17 mouse cellular contexts compared by ENCODE assay signal in the genomic region with DNA sequence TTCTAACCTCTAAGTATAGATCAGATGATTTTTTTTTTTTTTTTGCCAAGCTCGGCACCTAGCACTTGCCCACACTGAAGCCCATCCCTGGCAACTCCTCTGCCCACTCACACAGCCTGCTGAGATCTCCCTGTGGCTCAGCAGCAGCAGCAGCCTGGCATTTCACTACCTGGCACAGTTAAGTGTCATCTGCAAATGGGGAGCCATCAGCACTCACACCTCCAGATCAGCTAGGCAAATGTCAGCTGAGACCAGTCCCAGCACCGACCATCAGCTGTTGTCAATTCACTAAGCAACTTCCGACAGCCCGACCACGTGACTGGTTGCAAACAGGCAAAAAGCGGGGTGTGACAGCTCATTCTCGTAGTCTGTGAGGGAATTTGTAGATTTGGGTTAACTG.
DNase-seq lines count a peak whose midpoint lies in the region; ATAC-seq lines count a peak whose summit lies in the region.
"Had no signal": no experiment of that assay in that cellular context is flagged by ENCODE, and none has a peak within 500 bp of the region (broad histone marks: within the 10 kb centered on the region; RNA-seq: fewer than 3 reads in every experiment).

No protein-coding gene starts in this region.

- no peak for ATAC-seq in midbrain, embryonic 13.5 days
- ATAC-seq: forebrain, embryonic 16.5 days; inflammation-experienced regulatory T-cells, adult 6 months had no signal

- H3K27me3 ChIP-seq in midbrain, embryonic 13.5 days: no peaks in the 10 kb centered on the region
- H3K27me3 ChIP-seq: heart, embryonic 12.5 days; kidney, embryonic 15.5 days had no signal

- no peak overlapping the region for H3K27ac ChIP-seq in midbrain, embryonic 13.5 days
- H3K27ac ChIP-seq: kidney, embryonic 15.5 days; liver, embryonic 14.5 days had no signal

- no peaks in the 10 kb centered on the region for H3K4me1 ChIP-seq in midbrain, embryonic 13.5 days (replicated peaks)
- H3K4me1 ChIP-seq: heart, embryonic 12.5 days; kidney, embryonic 15.5 days had no signal

- H3K9ac ChIP-seq in midbrain, embryonic 13.5 days (replicated peaks): no peak overlapping the region
- H3K9ac ChIP-seq: heart, embryonic 12.5 days; kidney, embryonic 15.5 days; liver, embryonic 14.5 days had no signal

- intact Hi-C loops in left cerebral cortex, postnatal 4 days (cut with DNase I): no loop called here
- intact Hi-C loops in heart, postnatal 14 days (cut with DNase I): no loop called here

- no peaks in the 10 kb centered on the region for H3K9me3 ChIP-seq in midbrain, embryonic 13.5 days
- H3K9me3 ChIP-seq: heart, embryonic 12.5 days; kidney, embryonic 15.5 days had no signal

- no peaks in the 10 kb centered on the region for H3K36me3 ChIP-seq in midbrain, embryonic 13.5 days
- H3K36me3 ChIP-seq: heart, embryonic 12.5 days; kidney, embryonic 15.5 days had no signal

- WGBS in midbrain, embryonic 13.5 days: 87% methylated on average over 7 of the region's 7 CpGs

- H3K4me2 ChIP-seq in midbrain, embryonic 13.5 days (replicated peaks): no peak overlapping the region
- H3K4me2 ChIP-seq: heart, embryonic 12.5 days; kidney, embryonic 15.5 days had no signal

- H3K4me3 ChIP-seq in midbrain, embryonic 13.5 days (replicated peaks): no peak overlapping the region
- H3K4me3 ChIP-seq: heart, embryonic 12.5 days; kidney, embryonic 15.5 days had no signal

- peak; percentile 55 for DNase-seq in left cerebral cortex, adult 11 months (ENCODE audit: low spot score)
- DNase-seq in left cerebral cortex, postnatal 4 days: no peak
- peak; percentile 60 to 78 for DNase-seq in frontal cortex, postnatal 36 days (ENCODE audit: low spot score in 2 of 2)
- DNase-seq in left cerebral cortex, adult 8-10 months (ENCODE audit: low spot score in 2 of 2): peak; percentile 22 to 86
- peak; percentile 76 for DNase-seq in right cerebral cortex, postnatal 25 days
- DNase-seq in embryo, embryonic 11 days: no peak
- DNase-seq in heart, postnatal 14 days: no peak
- DNase-seq: adrenal gland, adult 2 months; cerebellum, adult 9-10 months; lung, postnatal 14 days; thymus, adult 2 months had no signal

Comparison
In these comparisons a context has a peak if more than half of its experiments do, and no peak if none do; other contexts are left out.
1. DNase-seq: peak in left cerebral cortex, adult 11 months (single experiment), frontal cortex, postnatal 36 days (2 of 2), left cerebral cortex, adult 8-10 months (2 of 2) and right cerebral cortex, postnatal 25 days (single experiment); none in left cerebral cortex, postnatal 4 days (single experiment), embryo, embryonic 11 days (single experiment) and heart, postnatal 14 days (0 of 2).